Comparison of ENCODE assay signal across 8 mouse cellular contexts in the genomic region with DNA sequence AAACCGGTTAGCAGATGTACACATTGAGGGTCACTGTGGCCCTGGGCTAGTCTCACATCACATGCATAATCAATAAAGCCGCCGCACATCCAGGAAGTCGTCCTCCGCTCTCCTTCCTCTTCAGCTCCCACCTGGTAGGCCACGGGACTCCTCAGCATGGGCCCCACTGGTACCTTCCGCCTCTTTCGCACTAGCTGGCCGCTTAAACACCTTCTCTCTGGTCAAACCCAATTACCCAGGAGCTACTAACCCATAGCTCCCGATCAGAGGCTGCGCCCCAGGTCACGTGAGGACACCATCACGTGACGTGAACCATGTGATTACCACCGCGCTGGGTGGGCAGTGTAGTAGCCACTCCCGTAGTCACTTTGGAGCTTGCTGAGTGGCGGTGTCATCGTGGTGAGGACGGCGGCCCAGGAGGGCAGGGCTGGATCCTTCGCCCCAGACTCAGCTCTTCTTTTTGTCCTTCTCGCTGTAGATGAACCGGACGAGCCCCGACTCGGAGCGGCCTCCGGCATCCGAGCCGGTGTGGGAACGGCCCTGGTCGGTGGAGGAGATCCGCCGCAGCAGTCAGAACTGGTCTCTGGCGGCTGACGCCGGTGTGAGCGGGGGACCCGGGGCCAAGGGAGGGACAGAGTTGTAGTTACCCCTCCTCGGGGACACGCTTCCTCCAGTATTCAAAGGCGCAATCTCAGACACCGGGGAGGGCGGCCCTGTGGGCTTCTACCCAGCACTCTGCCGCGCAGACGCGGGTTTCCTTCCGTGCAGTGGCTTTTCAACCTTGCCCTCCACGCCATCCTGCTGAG. TPM values are rescaled to one million over a fixed set of nuclear protein-coding genes. Genes with fewer than 3 reads are reported as not detected.
DNase-seq lines count a peak whose midpoint lies in the region; ATAC-seq and TF ChIP-seq lines count a peak whose summit lies in the region.

TSS of gene Washc2 (plus strand) at position 310 of the 806 bp plus-strand sequence.

- H3K36me3 ChIP-seq in heart, embryonic 12.5 days, result peaks cover 25% of the 10 kb centered on the region
- peaks cover 12% of the 10 kb centered on the region; the same call in 1 of the 2 replicates for H3K36me3 ChIP-seq in kidney, postnatal 0 days (ENCODE audit: insufficient read depth, low read length)
- H3K36me3 ChIP-seq in liver, embryonic 11.5 days (ENCODE audit: control insufficient read depth, insufficient read depth, low read length), result peaks cover 5% of the 10 kb centered on the region; the same call in 1 of the 2 replicates
- peaks cover 14% of the 10 kb centered on the region for H3K36me3 ChIP-seq in stomach, embryonic 14.5 days (ENCODE audit: control insufficient read depth, insufficient read depth, low read length)

- H3K4me1 ChIP-seq in heart, embryonic 12.5 days (replicated peaks), result peaks cover 14% of the 10 kb centered on the region; the same call in 1 of the 2 replicates
- no peaks in the 10 kb centered on the region; the same call in 1 of the 2 replicates for H3K4me1 ChIP-seq in kidney, postnatal 0 days (replicated peaks; ENCODE audit: insufficient read depth, low read length)
- H3K4me1 ChIP-seq in liver, embryonic 11.5 days (replicated peaks; ENCODE audit: control insufficient read depth, insufficient read depth, low read length), result peaks cover 3% of the 10 kb centered on the region
- peaks cover 6% of the 10 kb centered on the region; the same call in 1 of the 2 replicates for H3K4me1 ChIP-seq in stomach, embryonic 14.5 days (ENCODE audit: control insufficient read depth, insufficient read depth, low read length)

- peak within 1 kb of the TSS; percentile 96 for H3K4me2 ChIP-seq in heart, embryonic 12.5 days
- peak within 1 kb of the TSS; percentile 89 for H3K4me2 ChIP-seq in kidney, postnatal 0 days (ENCODE audit: low read length)
- peak within 1 kb of the TSS; percentile 85 for H3K4me2 ChIP-seq in liver, embryonic 11.5 days
- peak within 1 kb of the TSS; percentile 85 for H3K4me2 ChIP-seq in stomach, embryonic 14.5 days (replicated peaks; ENCODE audit: low read depth, low read length)

- ATAC-seq in erythroid progenitor cell, adult 5-6 weeks (replicated peaks; ENCODE audit: low FRiP score, poor library complexity, severe bottlenecking), result peak; percentile 96
- ATAC-seq in heart, embryonic 12.5 days (ENCODE audit: insufficient number of reproducible peaks, low FRiP score), result peak; percentile 100
- ATAC-seq in kidney, postnatal 0 days (replicated peaks; ENCODE audit: low FRiP score, low read depth), result peak; percentile 98
- peak; percentile 97 for ATAC-seq in liver, embryonic 11.5 days (replicated peaks; ENCODE audit: low FRiP score)
- peak; percentile 99 for ATAC-seq in stomach, embryonic 14.5 days (ENCODE audit: insufficient number of reproducible peaks, insufficient read depth, low FRiP score, low read depth)

- H3K9me3 ChIP-seq in heart, embryonic 12.5 days (replicated peaks), result no peaks in the 10 kb centered on the region
- H3K9me3 ChIP-seq in kidney, postnatal 0 days (replicated peaks; ENCODE audit: low read length), result no peaks in the 10 kb centered on the region
- no peaks in the 10 kb centered on the region for H3K9me3 ChIP-seq in liver, embryonic 11.5 days (ENCODE audit: control insufficient read depth, low read length)
- no peaks in the 10 kb centered on the region for H3K9me3 ChIP-seq in stomach, embryonic 14.5 days (ENCODE audit: control insufficient read depth, low read depth, low read length)

- peak within 1 kb of the TSS; percentile 93 for H3K9ac ChIP-seq in heart, embryonic 12.5 days
- peak within 1 kb of the TSS; percentile 79 for H3K9ac ChIP-seq in kidney, postnatal 0 days (ENCODE audit: low read depth, low read length)
- peak within 1 kb of the TSS; percentile 87 for H3K9ac ChIP-seq in liver, embryonic 11.5 days (ENCODE audit: low read depth, low read length)
- peak within 1 kb of the TSS; percentile 68 for H3K9ac ChIP-seq in stomach, embryonic 14.5 days (replicated peaks; ENCODE audit: low read depth, low read length)

- peak within 1 kb of the TSS; percentile 96 for H3K4me3 ChIP-seq in heart, embryonic 12.5 days
- peak within 1 kb of the TSS; percentile 85 for H3K4me3 ChIP-seq in kidney, postnatal 0 days (replicated peaks; ENCODE audit: low read depth, low read length)
- peak within 1 kb of the TSS; percentile 85 for H3K4me3 ChIP-seq in liver, embryonic 11.5 days (ENCODE audit: low read depth, low read length)
- H3K4me3 ChIP-seq in stomach, embryonic 14.5 days (ENCODE audit: low read depth, low read length), result peak within 1 kb of the TSS; percentile 70

- DNase-seq in CD4-positive helper T cell, adult 2 months (ENCODE audit: low read depth, low spot score), result peak; percentile 96
- peak; percentile 91 for DNase-seq in brain, embryonic 18.5 days (ENCODE audit: low read depth, low spot score)
- peak; percentile 97 for DNase-seq in kidney, postnatal 0 days (ENCODE audit: low spot score)
- DNase-seq in liver, embryonic 11.5 days (ENCODE audit: low spot score), result peak; percentile 96
- peak; percentile 96 for DNase-seq in naive thymus-derived CD4-positive, alpha-beta T cell, adult 2 months (ENCODE audit: low read depth)

- WGBS in heart, embryonic 12.5 days, result under 1% methylated on average over 51 of the region's 51 CpGs
- under 1% methylated on average over 51 of the region's 51 CpGs for WGBS in kidney, postnatal 0 days
- under 1% methylated on average over 51 of the region's 51 CpGs for WGBS in liver, embryonic 11.5 days
- under 1% methylated on average over 51 of the region's 51 CpGs for WGBS in stomach, embryonic 14.5 days

- peak within 1 kb of the TSS; percentile 85 for H3K27ac ChIP-seq in heart, embryonic 12.5 days (ENCODE audit: poor library complexity, severe bottlenecking)
- H3K27ac ChIP-seq in kidney, postnatal 0 days, result peak within 1 kb of the TSS; percentile 94
- H3K27ac ChIP-seq in liver, embryonic 11.5 days (ENCODE audit: low read depth, low read length), result peak within 1 kb of the TSS; percentile 75
- H3K27ac ChIP-seq in stomach, embryonic 14.5 days (ENCODE audit: low read length), result peak within 1 kb of the TSS; percentile 29; the same call in 1 of the 2 replicates

- TF ChIP-seq CTCF in kidney, postnatal 0 days (IDR thresholded peaks at IDR 0.05; ENCODE audit: low read depth), result no peak

- no peaks in the 10 kb centered on the region for H3K27me3 ChIP-seq in heart, embryonic 12.5 days (replicated peaks)
- no peaks in the 10 kb centered on the region for H3K27me3 ChIP-seq in kidney, postnatal 0 days (ENCODE audit: insufficient read depth, low read length)
- no peaks in the 10 kb centered on the region for H3K27me3 ChIP-seq in liver, embryonic 11.5 days (replicated peaks; ENCODE audit: control insufficient read depth, insufficient read depth, low read length)
- no peaks in the 10 kb centered on the region for H3K27me3 ChIP-seq in stomach, embryonic 14.5 days (ENCODE audit: control insufficient read depth, insufficient read depth, low read length)

RNA-seq across cellular contexts. Expression of gene Washc2, which starts in this region (rescaled TPM):
- 12.3 and 18.4 TPM in 2 replicates for total RNA-seq in erythroid progenitor cell, adult 5-6 weeks (2015; ENCODE audit: low replicate concordance)
- 16.5 and 19.1 TPM in 2 replicates for total RNA-seq in erythroid progenitor cell, adult 5-6 weeks (2017; ENCODE audit: low replicate concordance)
- polyA plus RNA-seq in heart, embryonic 12.5 days (2016; fragmentation: Nextera tagmentation; extraction: Ambion mirVana), result 39.6 and 42.1 TPM in 2 replicates
- 40.5 and 49.2 TPM in 2 replicates for polyA plus RNA-seq in kidney, postnatal 0 days (2015; fragmentation: Nextera tagmentation; extraction: Ambion mirVana)
- polyA plus RNA-seq in liver, embryonic 11.5 days (2014; fragmentation: Nextera tagmentation; extraction: Ambion mirVana), result 30.1 and 31.8 TPM in 2 replicates
- polyA plus RNA-seq in stomach, embryonic 14.5 days (2014; fragmentation: Nextera tagmentation; extraction: Ambion mirVana), result 40.6 and 41.2 TPM in 2 replicates

Comparison
In these comparisons a context has a peak if more than half of its experiments do, and no peak if none do; other contexts are left out.
1. Peak in every context shown above with its lines: DNase-seq, ATAC-seq, H3K4me3 ChIP-seq and H3K27ac ChIP-seq.
2. H3K27ac ChIP-seq: peak in every context shown above with its lines; median percentile 94 in kidney, postnatal 0 days; 85 in heart, embryonic 12.5 days; 75 in liver, embryonic 11.5 days; 29 in stomach, embryonic 14.5 days.